Mouse (Mus musculus): Measurements from ENCODE around the gene Efcab6. TPM values are rescaled to one million over a fixed set of nuclear protein-coding genes. Genes with fewer than 3 reads are reported as not detected.

Gene Efcab6
- polyA plus RNA-seq, 1 experiment from 2014 or later: not detected

- H3K27ac ChIP-seq (replicated peaks): no peak overlapping the region
- H3K9ac ChIP-seq (replicated peaks): no peak overlapping the region
- no peaks in the 10 kb centered on the region for H3K9me3 ChIP-seq
- peaks cover 3% of the 10 kb centered on the region for H3K4me1 ChIP-seq
- no peak overlapping the region for H3K4me3 ChIP-seq
- WGBS: 92% methylated on average over 2 of the region's 2 CpGs
- H3K27me3 ChIP-seq: peaks cover 20% of the 10 kb centered on the region
- 0 out of 2 replicates have a peak, but pooled peaks cover 6% of the 10 kb centered on the region for H3K36me3 ChIP-seq
- no peak for ATAC-seq (ENCODE audit: low FRiP score, low read depth)
- H3K4me2 ChIP-seq (replicated peaks): no peak overlapping the region
Measured at GRCm38 (mm10) chr15:84079519-84079918, 14.3 kb upstream of the Efcab6 start.

- Histone ChIP-seq H3K27me3 (peaks cover 25% of the 10 kb centered on the region), H3K4me1 (peaks cover 8% of the 10 kb centered on the region), H3K27ac (replicated peaks) (0 out of 2 replicates have a peak overlapping the region, but pooled peaks have one; percentile 20), H3K4me3 (no peak overlapping the region), H3K9ac (replicated peaks) (no peak overlapping the region), H3K9me3 (no peaks in the 10 kb centered on the region), H3K4me2 (replicated peaks) (no peak overlapping the region), H3K36me3 (0 out of 2 replicates have a peak, but pooled peaks cover 6% of the 10 kb centered on the region)
- ATAC-seq (ENCODE audit: low FRiP score, low read depth): no peak
- 78% methylated on average over 13 of the region's 13 CpGs for WGBS
Measured at GRCm38 (mm10) chr15:84078667-84079066, 13.5 kb upstream of the Efcab6 start.

- no peak overlapping the region for H3K9ac ChIP-seq (replicated peaks)
- H3K27me3 ChIP-seq: peaks cover 40% of the 10 kb centered on the region
- H3K4me3 ChIP-seq: no peak overlapping the region
- H3K27ac ChIP-seq (replicated peaks): no peak overlapping the region
- WGBS: 61% methylated on average over 17 of the region's 17 CpGs
- no peak overlapping the region for H3K4me2 ChIP-seq (replicated peaks)
- 0 out of 2 replicates have a peak, but pooled peaks cover 6% of the 10 kb centered on the region for H3K36me3 ChIP-seq
- H3K9me3 ChIP-seq: no peaks in the 10 kb centered on the region
- ATAC-seq (ENCODE audit: low FRiP score, low read depth): no peak
- peaks cover 11% of the 10 kb centered on the region for H3K4me1 ChIP-seq
Measured at GRCm38 (mm10) chr15:84077151-84077550, 12.0 kb upstream of the Efcab6 start.

- Histone ChIP-seq H3K4me3 (0 out of 2 replicates have a peak overlapping the region, but pooled peaks have one; percentile 13), H3K9ac (replicated peaks) (no peak overlapping the region)
Measured at GRCm38 (mm10) chr15:84074705-84075185, 9.6 kb upstream of the Efcab6 start.

DNA sequence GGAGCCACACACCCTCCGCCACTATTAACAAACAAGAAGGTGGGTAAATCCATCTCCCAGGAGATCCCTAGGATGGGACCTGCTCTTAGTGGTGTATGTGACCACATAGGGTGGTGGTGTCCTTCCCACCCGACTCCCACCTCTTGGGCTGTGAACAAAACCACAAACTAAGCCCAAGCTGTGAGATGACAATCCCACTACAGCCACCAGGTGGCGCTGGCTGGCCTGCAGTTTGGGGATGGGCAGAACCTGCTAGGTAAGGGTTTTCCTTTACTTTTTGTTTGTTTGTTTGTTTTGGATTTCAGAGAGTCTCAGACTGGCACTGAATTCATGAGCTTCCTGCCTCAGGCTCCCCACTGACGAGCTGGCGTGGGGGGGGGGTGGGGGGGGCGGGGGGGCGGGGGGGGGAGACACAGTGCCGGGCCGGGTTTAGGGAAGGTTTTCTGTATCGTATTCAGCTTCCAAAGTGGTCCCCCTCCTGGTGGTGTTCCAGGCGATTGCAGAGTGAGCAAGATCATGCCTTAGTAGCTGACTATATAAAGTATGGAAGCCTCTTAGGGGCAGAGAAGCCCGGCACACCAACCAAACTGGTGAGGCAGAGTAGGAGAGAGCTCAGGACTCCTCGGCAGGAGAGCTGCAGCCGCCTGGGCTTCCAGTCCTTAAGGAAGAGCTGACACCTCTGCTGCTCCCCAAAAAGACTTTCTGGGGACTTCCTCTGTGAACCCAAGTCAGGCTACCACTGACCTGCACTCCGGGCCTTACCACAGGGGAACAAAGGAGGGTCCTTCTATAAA lies 8.9 kb upstream of the Efcab6 start:
- WGBS: 10% methylated on average over 11 of the region's 15 CpGs
- H3K9ac ChIP-seq (replicated peaks): no peak overlapping the region
- H3K27me3 ChIP-seq: peaks cover 67% of the 10 kb centered on the region
- no peak overlapping the region for H3K27ac ChIP-seq (replicated peaks)
- 0 out of 2 replicates have a peak overlapping the region, but pooled peaks have one; percentile 13 for H3K4me3 ChIP-seq
- H3K36me3 ChIP-seq: no peaks in the 10 kb centered on the region
- peak; percentile 24; the same call in 1 of the 2 replicates for ATAC-seq (ENCODE audit: low FRiP score, low read depth)
- peak overlapping the region; percentile 39 for H3K4me2 ChIP-seq (replicated peaks)
- H3K9me3 ChIP-seq: no peaks in the 10 kb centered on the region
- H3K4me1 ChIP-seq: peaks cover 20% of the 10 kb centered on the region

More at GRCm38 (mm10) chr15:84074705-84075185, 9.6 kb upstream of the Efcab6 start:
- peaks cover 15% of the 10 kb centered on the region for H3K4me1 ChIP-seq
- H3K27me3 ChIP-seq: peaks cover 62% of the 10 kb centered on the region
- H3K27ac ChIP-seq (replicated peaks): no peak overlapping the region
- peak; percentile 42; the same call in 1 of the 2 replicates for ATAC-seq (ENCODE audit: low FRiP score, low read depth)
- 0 out of 2 replicates have a peak, but pooled peaks cover 2% of the 10 kb centered on the region for H3K36me3 ChIP-seq
- no peaks in the 10 kb centered on the region for H3K9me3 ChIP-seq
- WGBS: 15% methylated on average over 17 of the region's 17 CpGs
- peak overlapping the region; percentile 39 for H3K4me2 ChIP-seq (replicated peaks)

DNA sequence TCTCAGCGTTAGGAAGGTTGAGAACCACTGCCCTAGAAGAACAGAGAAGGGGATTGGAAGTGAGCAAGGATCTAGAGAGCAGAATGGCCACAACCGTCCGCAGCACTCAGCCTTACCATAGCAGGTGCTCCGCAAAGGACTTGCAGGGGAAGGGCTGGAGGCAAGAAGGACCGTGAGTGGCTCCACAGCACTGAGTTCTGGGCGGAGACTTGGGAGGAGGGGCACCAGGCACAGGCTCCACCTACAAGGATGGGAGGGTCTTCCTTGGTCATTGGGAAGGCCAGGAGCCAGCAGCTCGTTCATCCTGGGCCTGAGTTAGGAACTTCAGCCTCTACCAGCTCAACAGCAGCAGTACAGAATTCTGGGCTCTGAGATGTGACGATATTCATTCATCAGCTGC lies 7.9 kb upstream of the Efcab6 start:
- H3K4me1 ChIP-seq: peaks cover 26% of the 10 kb centered on the region
- ATAC-seq (ENCODE audit: low FRiP score, low read depth): no peak
- 23% methylated on average over 8 of the region's 8 CpGs for WGBS
- no peaks in the 10 kb centered on the region for H3K36me3 ChIP-seq
- no peak overlapping the region for H3K27ac ChIP-seq (replicated peaks)
- H3K9me3 ChIP-seq: no peaks in the 10 kb centered on the region
- H3K4me3 ChIP-seq: no peak overlapping the region
- H3K4me2 ChIP-seq (replicated peaks): no peak overlapping the region
- H3K27me3 ChIP-seq: peaks cover 78% of the 10 kb centered on the region
- H3K9ac ChIP-seq (replicated peaks): no peak overlapping the region

DNA sequence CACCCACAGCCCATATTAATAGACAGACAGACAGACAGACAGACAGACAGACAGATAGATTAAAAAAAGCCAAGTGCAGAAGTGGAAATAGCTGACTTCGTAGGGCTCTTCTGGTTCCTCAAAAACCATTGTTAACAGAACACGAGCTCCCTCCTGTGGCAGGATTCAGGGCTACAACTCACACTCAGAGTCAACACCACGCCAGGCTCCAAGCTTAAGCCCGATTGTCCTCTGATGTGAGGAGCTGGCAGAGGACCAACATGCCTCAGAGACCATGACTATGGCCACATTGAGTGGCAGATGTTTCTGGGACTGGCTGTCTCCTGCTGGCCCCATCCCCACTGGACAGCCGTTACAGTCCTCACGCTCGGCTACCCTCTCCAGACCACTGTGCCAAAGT lies 7.0 kb upstream of the Efcab6 start:
- H3K9me3 ChIP-seq: no peaks in the 10 kb centered on the region
- no peak for ATAC-seq (ENCODE audit: low FRiP score, low read depth)
- no peak overlapping the region for H3K4me2 ChIP-seq (replicated peaks)
- WGBS: 21% methylated on average over 7 of the region's 7 CpGs
- peaks cover 26% of the 10 kb centered on the region for H3K4me1 ChIP-seq
- H3K36me3 ChIP-seq: no peaks in the 10 kb centered on the region
- H3K4me3 ChIP-seq: no peak overlapping the region
- no peak overlapping the region for H3K27ac ChIP-seq (replicated peaks)
- H3K9ac ChIP-seq (replicated peaks): no peak overlapping the region
- peaks cover 85% of the 10 kb centered on the region for H3K27me3 ChIP-seq

GRCm38 (mm10) chr15:84070116-84070676 lies 5.0 kb upstream of the Efcab6 start:
- peaks cover 78% of the 10 kb centered on the region for H3K27me3 ChIP-seq
- no peak overlapping the region for H3K27ac ChIP-seq (replicated peaks)
- H3K9ac ChIP-seq (replicated peaks): no peak overlapping the region
- no peak overlapping the region for H3K4me3 ChIP-seq
- 6% methylated on average over 13 of the region's 13 CpGs for WGBS
- no peak for ATAC-seq (ENCODE audit: low FRiP score, low read depth)
- peak overlapping the region; percentile 31 for H3K4me2 ChIP-seq (replicated peaks)
- H3K9me3 ChIP-seq: no peaks in the 10 kb centered on the region
- H3K4me1 ChIP-seq: peaks cover 26% of the 10 kb centered on the region
- H3K36me3 ChIP-seq: no peaks in the 10 kb centered on the region

- no peak for ATAC-seq (ENCODE audit: low FRiP score, low read depth)
- no peak overlapping the region for H3K4me3 ChIP-seq
- H3K27ac ChIP-seq (replicated peaks): no peak overlapping the region
- peaks cover 71% of the 10 kb centered on the region for H3K27me3 ChIP-seq
- no peaks in the 10 kb centered on the region for H3K9me3 ChIP-seq
- H3K4me2 ChIP-seq (replicated peaks): peak overlapping the region; percentile 31
- H3K9ac ChIP-seq (replicated peaks): no peak overlapping the region
- H3K4me1 ChIP-seq: peaks cover 28% of the 10 kb centered on the region
- no peaks in the 10 kb centered on the region for H3K36me3 ChIP-seq
- WGBS: 10% methylated on average over 16 of the region's 16 CpGs
Measured at GRCm38 (mm10) chr15:84069455-84070050, 4.4 kb upstream of the Efcab6 start.

GRCm38 (mm10) chr15:84065701-84066100 lies 522 bp upstream of the Efcab6 start:
- Histone ChIP-seq H3K9ac (replicated peaks) (no peak overlapping the region), H3K36me3 (no peaks in the 10 kb centered on the region), H3K4me1 (peaks cover 20% of the 10 kb centered on the region), H3K27ac (replicated peaks) (no peak overlapping the region), H3K4me3 (no peak overlapping the region), H3K27me3 (peaks cover 38% of the 10 kb centered on the region), H3K9me3 (0 out of 2 replicates have a peak, but pooled peaks cover 4% of the 10 kb centered on the region), H3K4me2 (replicated peaks) (no peak overlapping the region)
- 76% methylated on average over 4 of the region's 4 CpGs for WGBS
- no peak for ATAC-seq (ENCODE audit: low FRiP score, low read depth)

DNA sequence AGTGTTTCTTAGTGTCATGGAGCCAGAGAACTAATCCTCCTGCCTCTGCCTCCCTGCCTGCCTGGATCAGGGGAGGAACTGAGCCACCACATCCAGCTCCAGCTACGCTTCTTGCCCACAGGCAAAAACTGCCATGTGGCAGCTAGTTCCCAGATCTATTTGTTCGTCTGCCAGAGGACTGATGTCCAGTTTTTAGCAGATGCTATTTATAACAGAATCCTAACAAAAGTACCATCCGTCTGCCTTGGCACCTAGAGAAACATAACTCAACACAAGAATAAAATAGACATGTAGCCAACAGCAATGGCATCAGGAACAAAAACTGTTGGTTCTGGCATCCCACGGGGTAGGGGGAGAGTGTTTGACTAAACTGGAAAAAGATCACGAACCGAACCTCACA lies 6.3 kb downstream of the Efcab6 start:
- WGBS: 85% methylated on average over 6 of the region's 6 CpGs
- Histone ChIP-seq H3K4me1 (peaks cover under 1% of the 10 kb centered on the region; the same call in 1 of the 2 replicates), H3K9me3 (0 out of 2 replicates have a peak, but pooled peaks cover 4% of the 10 kb centered on the region), H3K27ac (replicated peaks) (no peak overlapping the region), H3K4me3 (no peak overlapping the region), H3K4me2 (replicated peaks) (no peak overlapping the region), H3K27me3 (peaks cover 9% of the 10 kb centered on the region), H3K36me3 (no peaks in the 10 kb centered on the region), H3K9ac (replicated peaks) (no peak overlapping the region)
- no peak for ATAC-seq (ENCODE audit: low FRiP score, low read depth)

- H3K4me3 ChIP-seq: no peak overlapping the region
- no peak overlapping the region for H3K4me2 ChIP-seq (replicated peaks)
- no peak overlapping the region for H3K9ac ChIP-seq (replicated peaks)
- 63% methylated on average over 5 of the region's 5 CpGs for whole genome bisulfite sequencing
- H3K9me3 ChIP-seq: no peaks in the 10 kb centered on the region
- H3K27me3 ChIP-seq: peaks cover 9% of the 10 kb centered on the region
- H3K4me1 ChIP-seq: peaks cover 4% of the 10 kb centered on the region; the same call in 1 of the 2 replicates
- H3K36me3 ChIP-seq: no peaks in the 10 kb centered on the region
- no peak for ATAC-seq (ENCODE audit: low FRiP score, low read depth)
- H3K27ac ChIP-seq (replicated peaks): no peak overlapping the region
Measured at GRCm38 (mm10) chr15:84056083-84056482, 9.1 kb downstream of the Efcab6 start.

All from midbrain, embryonic 12.5 days (tissue).